Mouse (Mus musculus): ENCODE measurements at regions not wholly inside any gene's neighbourhood (a gene's known extent, or its start where the extent isn't known, plus 50 kb on each side); places are given as distances from the start of the nearest gene placed in this dataset.

GRCm38 (mm10) chr12:106540003-106540402 is 530.0 kb downstream of the Vrk1 start:
- Histone ChIP-seq H3K27me3 (ENCODE audit: insufficient read depth, low read length) (no peaks in the 10 kb centered on the region), H3K4me1 (ENCODE audit: insufficient read depth) (no peaks in the 10 kb centered on the region), H3K4me2 (ENCODE audit: low read depth, low read length) (no peak overlapping the region), H3K4me3 (ENCODE audit: low read depth, low read length) (no peak overlapping the region), H3K9me3 (ENCODE audit: low read length) (no peaks in the 10 kb centered on the region), H3K27ac (ENCODE audit: low read depth) (no peak overlapping the region), H3K9ac (replicated peaks) (no peak overlapping the region), H3K36me3 (replicated peaks; ENCODE audit: insufficient read depth, low read length) (no peaks in the 10 kb centered on the region)
- 66% methylated on average over 6 of the region's 6 CpGs for WGBS (ENCODE audit: insufficient replicate concordance)
- ATAC-seq, result no peak
- DNase-seq, result no peak
- no peak for TF ChIP-seq EP300 (IDR thresholded peaks at IDR 0.05; ENCODE audit: low read depth)
- TF ChIP-seq CTCF (IDR thresholded peaks at IDR 0.05; ENCODE audit: low read depth), result no peak

GRCm38 (mm10) chr12:106559566-106559965 is 549.5 kb downstream of the Vrk1 start:
- WGBS (ENCODE audit: insufficient replicate concordance), result 69% methylated on average over 9 of the region's 9 CpGs
- no peak for DNase-seq
- no peak for ATAC-seq
- Histone ChIP-seq H3K4me1 (ENCODE audit: insufficient read depth) (no peaks in the 10 kb centered on the region), H3K27me3 (ENCODE audit: insufficient read depth, low read length) (no peaks in the 10 kb centered on the region), H3K4me3 (ENCODE audit: low read depth, low read length) (no peak overlapping the region), H3K9me3 (ENCODE audit: low read length) (no peaks in the 10 kb centered on the region), H3K9ac (replicated peaks) (no peak overlapping the region), H3K27ac (ENCODE audit: low read depth) (no peak overlapping the region), H3K36me3 (replicated peaks; ENCODE audit: insufficient read depth, low read length) (no peaks in the 10 kb centered on the region), H3K4me2 (ENCODE audit: low read depth, low read length) (no peak overlapping the region)
- no peak for TF ChIP-seq CTCF (IDR thresholded peaks at IDR 0.05; ENCODE audit: low read depth)

- Histone ChIP-seq H3K27me3 (ENCODE audit: insufficient read depth, low read length) (no peaks in the 10 kb centered on the region), H3K4me3 (ENCODE audit: low read depth, low read length) (no peak overlapping the region), H3K27ac (ENCODE audit: low read depth) (no peak overlapping the region), H3K9me3 (ENCODE audit: low read length) (no peaks in the 10 kb centered on the region), H3K4me1 (ENCODE audit: insufficient read depth) (no peaks in the 10 kb centered on the region), H3K36me3 (replicated peaks; ENCODE audit: insufficient read depth, low read length) (no peaks in the 10 kb centered on the region), H3K4me2 (ENCODE audit: low read depth, low read length) (no peak overlapping the region), H3K9ac (replicated peaks) (no peak overlapping the region)
- no peak for ATAC-seq
- no peak for TF ChIP-seq CTCF (IDR thresholded peaks at IDR 0.05; ENCODE audit: low read depth)
- no peak for TF ChIP-seq EP300 (IDR thresholded peaks at IDR 0.05; ENCODE audit: low read depth)
- whole genome bisulfite sequencing (ENCODE audit: insufficient replicate concordance), result 27% methylated on average over 6 of the region's 6 CpGs
- no peak for DNase-seq
Observed at GRCm38 (mm10) chr12:106565263-106565681, 555.2 kb downstream of the Vrk1 start.

- no peaks in the 10 kb centered on the region for H3K9me3 ChIP-seq (ENCODE audit: low read length)
- H3K4me1 ChIP-seq (ENCODE audit: insufficient read depth), result no peaks in the 10 kb centered on the region
- TF ChIP-seq EP300 (IDR thresholded peaks at IDR 0.05; ENCODE audit: low read depth) (no peak), CTCF (IDR thresholded peaks at IDR 0.05; ENCODE audit: low read depth) (no peak)
- no peak for ATAC-seq
- 79% methylated on average over 4 of the region's 4 CpGs for WGBS (ENCODE audit: insufficient replicate concordance)
- no peak overlapping the region for H3K4me3 ChIP-seq (ENCODE audit: low read depth, low read length)
- no peak overlapping the region for H3K27ac ChIP-seq (ENCODE audit: low read depth)
- H3K27me3 ChIP-seq (ENCODE audit: insufficient read depth, low read length), result no peaks in the 10 kb centered on the region
- no peak overlapping the region for H3K4me2 ChIP-seq (ENCODE audit: low read depth, low read length)
- no peaks in the 10 kb centered on the region for H3K36me3 ChIP-seq (replicated peaks; ENCODE audit: insufficient read depth, low read length)
- DNase-seq, result no peak
- H3K9ac ChIP-seq (replicated peaks), result no peak overlapping the region
Observed at GRCm38 (mm10) chr12:106566361-106566760, 556.3 kb downstream of the Vrk1 start.

GRCm38 (mm10) chr12:106567116-106567515 is 557.1 kb downstream of the Vrk1 start:
- no peaks in the 10 kb centered on the region for H3K9me3 ChIP-seq (ENCODE audit: low read length)
- H3K27ac ChIP-seq (ENCODE audit: low read depth), result no peak overlapping the region
- DNase-seq (no peak), ATAC-seq (no peak)
- H3K4me3 ChIP-seq (ENCODE audit: low read depth, low read length), result no peak overlapping the region
- H3K9ac ChIP-seq (replicated peaks), result no peak overlapping the region
- no peak overlapping the region for H3K4me2 ChIP-seq (ENCODE audit: low read depth, low read length)
- TF ChIP-seq CTCF (IDR thresholded peaks at IDR 0.05; ENCODE audit: low read depth) (no peak), EP300 (IDR thresholded peaks at IDR 0.05; ENCODE audit: low read depth) (no peak)
- H3K27me3 ChIP-seq (ENCODE audit: insufficient read depth, low read length), result no peaks in the 10 kb centered on the region
- H3K4me1 ChIP-seq (ENCODE audit: insufficient read depth), result no peaks in the 10 kb centered on the region
- 72% methylated on average over 5 of the region's 5 CpGs for WGBS (ENCODE audit: insufficient replicate concordance)
- H3K36me3 ChIP-seq (replicated peaks; ENCODE audit: insufficient read depth, low read length), result no peaks in the 10 kb centered on the region

- TF ChIP-seq CTCF (IDR thresholded peaks at IDR 0.05; ENCODE audit: low read depth) (no peak), EP300 (IDR thresholded peaks at IDR 0.05; ENCODE audit: low read depth) (no peak)
- Histone ChIP-seq H3K9me3 (ENCODE audit: low read length) (no peaks in the 10 kb centered on the region), H3K4me2 (ENCODE audit: low read depth, low read length) (no peak overlapping the region), H3K27me3 (ENCODE audit: insufficient read depth, low read length) (no peaks in the 10 kb centered on the region), H3K4me3 (ENCODE audit: low read depth, low read length) (no peak overlapping the region), H3K4me1 (ENCODE audit: insufficient read depth) (no peaks in the 10 kb centered on the region), H3K9ac (replicated peaks) (no peak overlapping the region), H3K36me3 (replicated peaks; ENCODE audit: insufficient read depth, low read length) (no peaks in the 10 kb centered on the region), H3K27ac (ENCODE audit: low read depth) (no peak overlapping the region)
- 84% methylated on average over 10 of the region's 10 CpGs for WGBS (ENCODE audit: insufficient replicate concordance)
- ATAC-seq, result no peak
- no peak for DNase-seq
Observed at GRCm38 (mm10) chr12:106568541-106569085, 558.6 kb downstream of the Vrk1 start.

GRCm38 (mm10) chr12:106572956-106573355 is 562.9 kb downstream of the Vrk1 start:
- WGBS (ENCODE audit: insufficient replicate concordance), result 64% methylated on average over 5 of the region's 5 CpGs
- H3K4me1 ChIP-seq (ENCODE audit: insufficient read depth), result no peaks in the 10 kb centered on the region
- no peak for ATAC-seq

More at GRCm38 (mm10) chr12:106572956-106573355, 562.9 kb downstream of the Vrk1 start:
- H3K4me3 ChIP-seq (ENCODE audit: low read depth, low read length), result no peak overlapping the region
- H3K27ac ChIP-seq (ENCODE audit: low read depth), result no peak overlapping the region
- no peak overlapping the region for H3K4me2 ChIP-seq (ENCODE audit: low read depth, low read length)
- no peaks in the 10 kb centered on the region for H3K27me3 ChIP-seq (ENCODE audit: insufficient read depth, low read length)
- no peak for DNase-seq
- no peak overlapping the region for H3K9ac ChIP-seq (replicated peaks)
- H3K9me3 ChIP-seq (ENCODE audit: low read length), result no peaks in the 10 kb centered on the region
- no peak for TF ChIP-seq EP300 (IDR thresholded peaks at IDR 0.05; ENCODE audit: low read depth)
- TF ChIP-seq CTCF (IDR thresholded peaks at IDR 0.05; ENCODE audit: low read depth), result no peak
- no peaks in the 10 kb centered on the region for H3K36me3 ChIP-seq (replicated peaks; ENCODE audit: insufficient read depth, low read length)

Measured in liver, postnatal 0 days (tissue).